Mouse (Mus musculus) thymus, adult 2 months (tissue): Measurements from ENCODE around the gene H6pd.

ENCODE experiments used
- CTCF ChIP-seq: fragments of 200-500 bp; IDR thresholded peaks from 2 replicates; pipeline ENCODE4 v1.5.1; 2012; ENCODE audit warnings: mild to moderate bottlenecking, control low read depth, low read length, moderate library complexity, borderline replicate concordance; ENCODE audit not compliant: control insufficient read depth, poor library complexity, insufficient read depth; ENCODE audit errors: extremely low read depth
- POLR2A ChIP-seq: fragments of 200-500 bp; IDR thresholded peaks from 2 replicates; pipeline ENCODE4 v1.6.1; 2012; ENCODE audit warnings: mild to moderate bottlenecking, low read length, control low read depth, moderate library complexity; ENCODE audit not compliant: control insufficient read depth, poor library complexity, insufficient read depth; ENCODE audit errors: extremely low read depth

DNA sequence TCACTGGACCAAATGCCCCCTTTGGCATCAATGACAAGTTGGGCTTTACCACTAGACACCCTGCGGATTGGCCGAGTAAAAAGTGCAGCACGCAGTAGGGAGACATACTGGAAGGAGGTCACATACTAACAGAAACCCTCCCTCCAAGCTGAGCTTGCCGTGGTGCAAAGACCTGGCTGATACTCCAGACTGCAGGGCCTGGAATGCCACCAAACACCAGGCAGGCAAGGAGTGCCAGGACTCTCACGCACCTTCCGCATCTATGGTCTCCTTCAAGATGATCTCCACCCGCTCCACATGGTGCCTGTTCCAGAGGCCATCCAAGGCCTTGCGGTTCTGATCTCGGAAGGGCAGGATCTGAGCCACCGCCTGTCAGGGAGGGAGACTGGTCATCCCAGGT lies 14.6 kb downstream of the H6pd start:
- no peak for TF ChIP-seq CTCF
- no peak for TF ChIP-seq POLR2A
